Mouse (Mus musculus) adrenal gland, adult 18-20 months (tissue): ENCODE data around the gene Fam198b. TPM values are rescaled to one million over a fixed set of nuclear protein-coding genes. Genes with fewer than 3 reads are reported as not detected.

Experiments
- DNase-seq, 2 experiments: peaks; one replicate each; pipeline ENCODE4 v3.0.0; 2021 to 2022; ENCODE audit warnings: low spot score in 2 of 2
- long read RNA-seq, 2 experiments: library from polyadenylated mRNA; stranded (forward); transcript quantifications; one replicate each; pipeline ENCODE4 v2.0.0; 2021
- total RNA-seq, 2 experiments: library from RNA; stranded (reverse); gene quantifications; 1 replicate in 1 of 2; 2 replicates in 1 of 2; pipeline ENCODE4 v1.2.3; 2021

The Fam198b gene
- total RNA-seq = 1 to 10 TPM; 7.4 to 7.8 TPM
- long read RNA-seq, experiment 1, full-length matches to known transcripts = 3 of 5 reads
- long read RNA-seq, experiment 1, partial matches to known transcripts = 0 of 5 reads
- long read RNA-seq, experiment 1, other reads (novel, unspliced or antisense) = 2 of 5 reads
- long read RNA-seq, experiment 2, full-length matches to known transcripts = 3 of 9 reads
- long read RNA-seq, experiment 2, partial matches to known transcripts = 1 of 9 reads
- long read RNA-seq, experiment 2, other reads (novel, unspliced or antisense) = 5 of 9 reads

DNA sequence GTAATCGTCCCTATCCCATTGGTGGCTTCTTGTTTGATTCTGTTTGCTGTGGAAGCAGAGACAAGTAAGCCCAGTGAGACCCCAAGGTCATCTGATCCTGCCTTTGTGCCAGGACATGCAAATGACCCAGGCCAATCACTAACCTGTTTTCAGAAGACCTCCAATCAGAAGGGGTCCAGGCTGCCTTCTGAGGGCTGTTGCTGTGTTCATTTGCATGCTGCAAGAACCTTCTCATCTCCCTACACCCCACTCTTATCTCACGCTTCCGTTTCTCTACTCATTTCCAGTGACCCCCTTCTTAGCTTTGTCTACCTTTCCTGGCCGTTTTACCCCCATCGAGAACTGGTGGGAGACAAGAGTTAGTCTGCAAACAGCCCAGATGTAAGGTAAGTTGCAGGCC, at the start of gene Fam198b:
TSS of gene Fam198b (plus strand) at position 229 of the 400 bp plus-strand sequence.
- no peak for DNase-seq

DNA sequence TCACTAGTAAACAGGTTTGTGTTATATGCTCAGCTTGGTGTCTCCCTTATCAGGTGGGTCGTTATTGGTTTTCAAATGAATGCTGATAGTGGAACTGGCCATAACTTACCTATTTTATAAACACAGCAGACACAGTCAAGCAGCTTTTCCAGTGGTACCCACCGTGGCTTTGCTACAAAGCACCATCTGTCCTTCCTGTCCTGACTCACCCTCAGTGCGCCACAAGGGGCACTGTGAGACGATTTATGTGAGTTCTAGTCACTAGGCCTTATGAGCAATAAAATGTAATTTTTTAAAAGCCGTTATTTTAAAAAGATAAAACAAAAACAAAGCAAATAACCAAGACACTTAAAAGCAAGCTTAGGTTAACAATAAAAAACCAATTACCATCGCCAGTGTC, 45.6 kb upstream of the Fam198b start:
- DNase-seq = no peak

DNA sequence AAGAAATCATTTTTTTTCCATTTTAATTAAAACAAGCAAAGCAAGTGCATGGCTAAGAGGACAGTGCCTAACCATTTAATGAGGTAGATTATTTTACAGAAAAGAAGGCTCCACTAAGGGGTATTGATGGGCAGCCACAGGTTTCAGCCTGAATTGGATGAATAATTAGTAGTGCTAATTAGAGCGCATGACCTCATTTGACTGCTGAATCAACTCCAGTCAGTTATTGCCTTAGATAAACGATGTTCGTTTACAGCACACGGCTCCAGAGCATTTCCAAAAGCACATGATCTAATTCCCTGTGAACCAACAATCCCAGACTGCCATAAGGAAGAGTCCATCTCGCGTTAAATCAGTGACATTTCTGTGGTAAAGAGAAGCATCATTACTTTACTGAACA, 42.9 kb upstream of the Fam198b start:
- DNase-seq = no peak

DNA sequence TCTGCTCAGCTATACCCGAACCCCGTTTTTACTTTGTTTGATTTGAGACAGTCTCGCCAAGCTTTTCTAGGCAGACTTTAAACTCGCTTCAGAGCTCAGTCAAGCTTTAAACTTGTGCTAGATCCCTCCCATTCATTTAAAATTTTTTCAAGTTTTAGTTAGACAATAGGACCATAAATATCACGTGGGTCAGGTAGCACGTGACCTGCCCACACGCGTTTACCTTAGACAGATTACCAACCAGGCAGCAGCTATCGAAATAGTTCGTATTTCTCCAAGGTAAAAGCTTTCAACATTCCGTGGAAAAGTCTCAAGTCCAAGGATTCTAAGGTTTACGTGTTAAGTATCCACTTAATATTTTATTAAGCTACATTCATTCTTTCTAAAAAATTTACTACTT, 42.2 kb upstream of the Fam198b start:
- no peak for DNase-seq

DNA sequence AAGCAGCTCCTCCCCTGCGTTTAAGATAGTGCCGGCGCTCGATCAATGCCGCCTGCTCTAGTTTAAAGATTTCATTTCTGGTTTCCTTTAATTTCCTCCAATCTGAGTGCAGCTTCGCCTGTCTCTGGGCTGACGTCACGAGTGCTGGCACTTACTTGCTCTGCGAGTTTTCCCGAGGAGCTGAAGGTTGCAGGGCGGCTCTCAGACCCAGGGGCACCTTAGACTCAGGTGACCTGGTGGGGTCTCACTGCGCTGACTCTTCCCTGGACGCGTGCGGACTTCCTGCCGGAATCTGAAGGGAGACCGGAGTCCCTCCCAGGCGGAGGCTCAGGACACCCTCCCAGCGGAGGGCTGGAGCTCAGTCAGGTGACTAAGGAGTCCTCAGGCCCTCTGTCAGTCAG, 41.7 kb upstream of the Fam198b start:
- peak; percentile 54 to 70 for DNase-seq

DNA sequence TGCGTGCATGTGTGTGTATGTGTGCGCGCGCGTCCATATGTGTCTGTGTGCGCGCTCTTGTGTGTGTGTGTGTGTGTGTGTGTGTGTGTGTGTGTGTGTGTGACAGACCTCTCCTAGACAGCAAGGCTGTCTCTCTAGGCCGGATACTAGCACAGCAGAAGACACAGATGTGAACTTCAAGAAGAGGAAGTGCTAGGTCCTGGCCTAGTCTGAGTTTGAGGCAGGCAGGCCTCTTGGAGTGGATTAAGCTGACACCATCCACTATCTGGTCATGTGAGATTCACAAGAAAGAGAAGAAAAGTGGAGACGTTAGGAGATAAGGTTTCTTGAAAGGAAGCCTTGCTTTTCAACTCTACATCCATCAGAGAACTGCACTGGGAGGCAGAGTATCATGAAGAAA, 40.3 kb upstream of the Fam198b start:
- DNase-seq = no peak

DNA sequence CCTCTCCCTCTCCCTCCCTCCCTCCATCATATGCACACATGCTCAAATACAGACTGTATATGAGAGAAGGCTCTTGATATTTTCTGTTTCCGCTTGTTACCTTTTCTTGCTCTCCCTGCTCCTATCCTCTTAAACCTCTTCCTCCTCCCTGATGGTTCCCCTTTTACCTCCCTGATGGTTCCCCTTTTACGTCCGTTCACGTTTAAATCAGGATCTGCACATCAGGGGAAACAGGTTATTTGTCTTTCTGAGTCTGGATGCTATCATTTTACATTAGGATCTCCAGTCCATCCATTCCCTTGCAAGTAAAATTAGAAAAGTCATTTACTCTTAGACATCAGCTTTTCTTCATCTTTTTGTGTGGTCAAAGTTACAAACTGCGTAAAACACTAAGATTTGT, 37.7 kb upstream of the Fam198b start:
- DNase-seq = no peak

DNA sequence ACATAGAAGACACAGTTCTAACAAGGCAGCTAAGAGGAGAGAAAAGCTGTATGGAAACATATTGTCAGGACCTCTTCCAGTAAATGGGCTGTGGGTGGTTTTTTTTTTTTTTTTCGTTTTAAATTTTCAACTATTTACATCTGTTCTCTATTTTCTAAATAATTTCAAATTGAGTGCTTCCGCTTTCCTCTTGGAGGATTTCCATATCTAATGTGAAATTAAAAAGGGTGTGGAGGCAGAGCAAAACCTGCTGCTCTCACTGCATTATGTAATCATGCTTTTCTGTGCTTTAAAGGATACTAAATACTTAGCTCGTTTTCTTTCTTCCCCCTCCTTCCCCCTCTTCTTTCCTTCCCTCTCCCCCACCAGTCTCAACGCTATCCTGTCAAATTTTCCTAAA, 35.5 kb upstream of the Fam198b start:
- no peak for DNase-seq

DNA sequence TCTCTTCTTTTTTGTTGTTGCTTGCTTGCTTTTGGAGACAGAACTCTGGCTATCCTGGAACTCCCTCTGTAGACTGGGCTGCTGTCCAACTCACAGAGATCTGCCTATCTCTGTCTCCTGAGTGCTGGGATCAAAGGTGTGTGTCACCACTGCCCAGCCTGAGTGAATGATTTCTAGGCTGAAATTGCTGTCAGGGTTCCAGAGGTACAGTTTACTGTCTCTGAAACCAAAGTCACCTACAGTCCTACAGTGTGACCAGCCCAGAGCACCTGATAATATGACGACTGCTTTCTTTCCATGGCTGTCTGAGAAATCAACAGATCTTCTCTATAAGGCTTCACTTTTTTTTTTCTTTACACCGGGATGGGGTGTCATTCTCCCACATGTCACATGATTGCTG, 34.7 kb upstream of the Fam198b start:
- DNase-seq = no peak

DNA sequence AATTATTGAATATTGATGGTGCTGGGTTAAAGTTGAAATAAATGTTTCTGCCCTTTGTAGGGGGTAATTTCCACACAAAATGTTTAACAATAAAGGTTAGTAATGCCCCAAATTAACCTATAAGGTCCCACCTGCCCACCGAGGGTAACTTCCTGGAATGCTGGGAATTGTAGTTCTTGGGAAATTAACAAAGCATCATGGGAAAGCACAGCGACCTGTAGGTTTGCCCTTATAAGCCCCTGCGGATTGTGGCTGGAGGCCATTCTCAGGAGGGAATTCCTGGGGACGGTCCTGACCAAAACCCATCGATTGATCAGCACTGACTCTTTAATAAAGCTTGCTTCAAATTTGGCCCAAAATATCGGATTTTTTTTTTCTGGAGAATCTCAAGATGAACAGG, 33.7 kb upstream of the Fam198b start:
- no peak for DNase-seq

DNA sequence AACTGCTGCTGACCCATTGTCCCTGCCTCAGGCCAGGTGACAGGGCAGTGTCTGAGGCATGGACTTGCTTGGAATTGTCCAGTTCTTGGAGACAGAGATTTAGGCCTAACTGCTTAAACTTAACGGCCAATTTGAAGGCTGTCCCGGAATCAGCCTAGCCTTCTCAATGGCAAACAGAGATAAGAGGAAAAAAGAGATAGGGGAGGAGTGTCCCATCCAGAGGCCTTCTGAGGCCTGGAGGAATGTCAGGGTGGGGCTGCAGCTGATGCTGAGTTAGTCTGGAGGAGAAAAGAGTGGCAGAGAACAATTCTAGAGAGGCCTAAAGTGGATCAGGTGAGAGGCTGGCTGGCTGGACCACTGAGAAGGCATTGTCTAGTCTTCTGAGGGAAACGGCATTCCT, 32.2 kb upstream of the Fam198b start:
- no peak for DNase-seq

DNA sequence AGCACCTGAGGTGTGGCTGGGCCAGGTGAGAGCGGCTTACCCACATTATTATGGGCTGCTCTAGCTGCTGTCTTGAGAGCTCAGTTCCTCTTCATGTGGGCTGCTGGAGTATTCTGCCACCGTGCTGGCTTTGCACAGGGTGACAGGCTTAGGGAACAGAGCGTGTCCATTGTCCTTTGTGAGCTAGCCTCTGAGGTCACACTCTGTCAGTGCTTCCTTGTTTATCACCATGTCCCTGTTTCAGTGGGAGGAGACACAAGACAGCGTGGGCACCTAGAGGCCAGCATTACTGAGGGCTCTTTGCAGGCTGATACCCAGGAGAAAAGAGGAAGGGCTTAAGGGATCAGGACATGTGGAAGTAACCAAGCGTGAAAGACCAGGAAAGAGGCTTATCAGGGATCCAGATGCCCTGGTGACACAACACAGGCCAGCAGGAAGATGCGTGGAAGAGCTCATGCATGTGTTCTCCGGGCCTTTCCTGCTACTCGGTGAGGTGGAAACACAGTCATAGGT, 31.6 kb upstream of the Fam198b start, which contains the start of gene Tmem144:
TSS of gene Tmem144 (minus strand) at position 120 of the 513 bp plus-strand sequence.
- no peak for DNase-seq

DNA sequence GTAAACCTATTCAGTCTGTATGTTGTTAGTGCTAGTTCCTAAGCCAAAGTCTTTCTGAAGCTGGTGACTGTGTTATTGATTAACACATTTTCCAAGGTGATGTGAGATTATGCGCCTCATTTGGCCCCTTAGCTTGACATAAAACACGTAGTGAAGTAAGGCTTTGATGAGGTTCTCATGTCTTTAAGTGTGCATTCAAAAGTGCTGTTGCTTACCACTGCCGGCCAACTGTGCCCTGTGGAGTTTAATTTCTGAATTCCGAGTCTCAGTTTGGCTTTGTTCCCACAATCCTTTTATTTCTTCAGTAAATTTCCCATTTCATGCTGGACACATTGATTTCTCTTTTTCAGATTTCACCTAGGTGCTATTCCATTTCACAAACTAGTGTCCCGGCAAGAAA, 26.6 kb upstream of the Fam198b start:
- no peak for DNase-seq

DNA sequence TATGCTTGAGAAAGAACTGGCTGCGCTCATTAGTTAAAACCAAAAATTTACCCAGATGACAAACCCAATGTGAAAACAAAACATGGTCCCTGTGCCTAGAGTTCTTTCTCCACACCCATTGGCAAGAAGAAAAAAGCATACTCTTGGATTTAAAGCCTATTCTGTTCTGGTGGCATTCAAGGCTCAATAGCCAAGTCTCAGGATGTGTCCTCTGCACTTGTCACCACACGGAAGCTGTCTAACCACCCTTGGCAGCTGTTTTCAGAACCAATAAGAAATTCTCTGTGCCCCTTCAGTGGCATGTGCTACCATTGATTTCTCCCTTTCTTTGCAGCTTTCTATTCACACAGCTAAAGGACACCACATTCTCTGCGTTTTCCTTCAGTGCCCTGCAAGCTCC, 26.1 kb upstream of the Fam198b start:
- DNase-seq = no peak

DNA sequence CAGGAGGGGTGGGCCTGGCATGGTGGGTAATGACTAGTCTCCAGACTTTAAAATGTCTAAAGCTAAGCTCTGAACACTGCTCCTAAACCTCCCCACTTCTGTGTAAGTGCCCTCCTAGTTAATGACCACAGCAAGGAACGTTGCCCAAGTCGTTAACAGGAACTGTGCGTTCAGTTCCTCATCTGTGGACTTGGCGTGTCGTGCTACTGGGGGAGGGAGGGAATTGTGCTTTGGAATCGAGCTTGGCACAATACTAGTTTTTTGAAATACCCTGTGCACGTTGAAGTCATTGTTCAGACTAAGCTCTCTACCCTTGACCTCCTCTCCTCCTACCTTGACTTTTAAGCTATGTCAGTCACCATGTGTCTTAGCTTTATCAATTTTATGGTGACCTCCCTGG, 19.5 kb upstream of the Fam198b start:
- DNase-seq = no peak

DNA sequence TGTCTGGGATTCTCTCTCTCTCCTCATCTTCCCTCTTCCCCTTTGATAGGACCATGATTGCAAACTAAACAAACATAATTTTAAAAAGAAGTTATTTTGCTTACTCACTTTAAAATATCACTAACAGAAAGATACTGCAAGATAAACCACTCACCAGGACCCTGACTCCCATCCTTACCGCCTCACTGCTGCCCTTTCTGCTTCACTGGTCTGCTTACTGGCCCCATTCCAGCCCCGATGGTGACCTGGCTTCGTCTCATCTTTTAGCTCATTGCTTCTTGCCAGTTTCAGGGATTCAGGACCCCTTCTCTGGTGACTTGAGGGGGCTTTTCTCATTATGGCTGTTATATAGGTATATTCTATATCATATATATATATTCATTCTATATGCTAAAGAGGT, 18.2 kb upstream of the Fam198b start:
- DNase-seq = no peak

DNA sequence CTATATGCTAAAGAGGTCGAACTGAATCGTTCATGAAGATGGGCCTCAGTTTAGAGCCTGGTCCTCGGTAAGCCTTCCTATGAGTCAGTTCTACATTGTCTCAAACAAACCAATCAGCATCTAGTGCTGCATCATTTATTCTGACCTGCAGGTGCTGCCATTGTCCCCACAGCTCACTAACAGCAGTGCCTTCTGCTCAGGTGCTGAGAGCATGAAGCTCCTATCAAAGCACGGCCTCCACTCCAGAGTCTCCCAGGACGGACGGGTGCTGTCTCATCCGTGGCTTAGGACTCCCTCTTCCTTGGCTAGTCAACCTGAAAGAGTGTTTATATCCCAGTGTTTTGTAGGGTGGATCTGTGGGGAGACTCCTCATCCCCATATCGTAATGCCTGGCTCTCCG, 17.8 kb upstream of the Fam198b start:
- no peak for DNase-seq

DNA sequence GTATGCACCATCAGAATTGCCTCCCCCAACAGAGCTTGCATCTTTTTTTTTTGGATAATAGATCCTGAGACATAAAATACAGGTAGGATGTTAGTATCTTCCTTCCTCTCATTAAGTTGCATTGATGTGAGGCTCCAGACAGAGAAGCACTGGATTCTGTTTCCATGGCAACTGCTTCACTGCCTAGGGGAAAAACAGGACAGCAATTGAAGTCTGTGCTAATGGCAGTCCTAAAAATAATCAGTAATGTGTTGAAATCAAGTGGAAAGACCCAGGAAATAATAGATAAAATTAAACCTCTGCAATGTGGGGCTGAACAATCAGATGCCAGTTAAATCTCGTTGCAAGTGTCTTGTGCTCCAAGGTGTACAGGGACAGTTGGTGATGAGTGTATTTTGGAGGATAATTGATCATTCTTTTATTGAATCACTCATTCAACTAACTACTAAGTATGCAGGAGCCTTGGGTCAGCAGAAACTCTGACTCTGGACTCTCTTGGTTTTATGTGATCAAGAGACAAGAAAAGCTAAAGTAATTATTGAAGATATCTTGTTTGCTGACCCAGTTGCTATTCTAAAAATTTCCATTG, 17.1 kb upstream of the Fam198b start:
- no peak for DNase-seq

DNA sequence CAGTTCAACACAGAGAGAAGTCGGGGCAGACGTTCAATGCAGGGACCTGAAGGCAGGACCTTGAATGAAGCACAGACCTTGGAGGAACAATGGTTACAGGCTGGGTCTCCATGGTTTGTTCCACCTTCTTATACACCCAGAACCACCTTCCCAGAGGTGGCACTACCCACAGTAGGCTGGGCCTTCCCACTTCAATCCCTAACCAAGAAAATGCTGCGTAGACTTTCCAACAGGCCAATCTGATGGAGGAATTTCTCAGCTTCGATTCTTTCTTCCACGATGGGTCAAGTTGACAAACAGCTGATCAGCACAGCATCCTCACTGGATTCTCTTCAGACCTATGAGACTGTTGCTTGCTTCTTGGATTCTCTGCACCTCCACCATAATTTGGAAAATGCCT, 8.9 kb upstream of the Fam198b start:
- no peak for DNase-seq

DNA sequence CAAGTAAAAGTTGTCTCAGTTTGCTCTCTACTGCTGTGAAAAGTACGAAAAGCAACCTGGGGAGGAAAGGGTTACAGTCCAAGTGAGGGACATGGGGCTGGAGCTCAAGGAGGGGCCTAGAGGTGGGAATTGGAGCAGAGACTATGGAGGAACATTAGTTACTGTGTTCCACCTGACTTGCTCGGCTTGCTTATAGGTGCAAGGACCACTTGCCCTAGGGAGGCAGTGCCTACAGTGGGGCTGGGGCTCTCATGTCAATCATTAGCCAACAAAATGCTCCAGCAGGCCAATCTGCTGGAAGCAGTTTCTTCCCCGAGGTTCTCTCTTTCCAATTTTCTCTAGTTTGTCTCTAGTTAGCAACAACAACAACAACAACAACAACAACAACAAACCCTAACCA, 6.0 kb upstream of the Fam198b start:
- no peak for DNase-seq

DNA sequence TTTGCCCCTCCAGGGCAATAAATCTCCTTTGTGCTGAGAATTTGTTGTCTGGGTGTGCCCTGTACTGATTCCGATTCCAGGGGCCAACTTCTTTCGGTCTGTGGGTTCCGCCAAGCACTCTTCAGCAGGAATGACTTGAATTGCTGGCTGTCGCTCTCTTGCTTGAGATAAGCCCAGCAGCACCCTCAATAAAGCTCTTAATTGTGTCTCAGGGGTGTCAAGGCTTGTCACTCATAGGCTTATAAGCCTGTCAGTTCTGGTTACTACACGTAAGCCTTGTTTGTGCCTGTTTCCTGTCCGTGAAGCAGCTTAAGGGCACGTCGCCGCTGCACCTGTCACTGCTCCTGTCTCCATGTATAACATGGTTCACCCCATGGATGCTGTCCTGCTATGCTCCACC, 5.1 kb upstream of the Fam198b start:
- DNase-seq = no peak

DNA sequence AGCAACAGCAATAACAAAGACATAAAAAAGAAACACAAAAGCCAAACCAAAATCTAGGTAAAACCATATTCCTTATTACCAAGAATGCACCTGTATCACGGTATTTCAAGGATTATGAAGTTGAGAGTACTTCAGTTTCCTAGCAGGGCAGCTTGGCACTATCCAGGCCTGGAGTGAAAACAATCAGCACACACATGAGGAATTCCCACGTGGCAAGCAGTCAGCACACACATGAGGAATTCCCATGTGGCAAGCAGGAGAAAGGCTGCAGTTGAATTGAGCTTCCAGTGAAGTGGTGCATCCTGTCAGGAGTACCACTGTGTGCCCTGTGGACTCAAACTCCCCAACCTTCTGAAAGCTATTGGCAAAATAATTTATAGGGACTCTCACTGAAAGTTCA, 2.7 kb upstream of the Fam198b start:
- no peak for DNase-seq

DNA sequence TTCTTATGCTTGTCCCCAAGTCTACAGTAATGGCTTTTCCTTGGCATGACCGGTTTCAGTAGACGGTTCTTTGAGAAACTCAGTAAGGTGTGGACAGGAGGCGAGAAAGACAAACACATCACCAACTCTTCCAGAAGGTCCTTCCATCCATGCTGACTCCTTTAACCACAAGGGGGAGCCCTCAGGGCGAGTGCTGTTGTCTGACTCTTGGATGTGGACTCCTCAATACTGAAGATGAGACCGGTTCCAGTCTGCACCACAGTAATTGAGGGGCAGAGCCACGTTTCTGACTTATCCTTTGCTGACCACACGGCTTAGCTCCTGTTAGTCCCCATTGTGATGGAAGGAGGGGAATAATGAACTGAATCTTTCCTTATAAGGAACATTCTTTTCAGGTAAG, 1.2 kb upstream of the Fam198b start:
- DNase-seq = peak; percentile 71 to 72
